Mouse (Mus musculus) midbrain, embryonic 10.5 days (tissue): ENCODE data around the gene Ttyh1. TPM values are rescaled to one million over a fixed set of nuclear protein-coding genes. Genes with fewer than 3 reads are reported as not detected.

ENCODE experiments used
- DNase-seq: peaks from one replicate; pipeline ENCODE4 v3.0.0-alpha.2; 2017; ENCODE audit warnings: low spot score
- H3K27ac ChIP-seq: fragments of 300-500 bp; sonication (generic); replicated peaks from 2 replicates; pipeline ENCODE4 v1.5.1; 2016; ENCODE audit warnings: mild to moderate bottlenecking
- H3K27me3 ChIP-seq: fragments of 300-500 bp; sonication (generic); 2 replicates; pipeline ENCODE4 v1.6.1; 2016; ENCODE audit warnings: low read depth, mild to moderate bottlenecking; ENCODE audit not compliant: poor library complexity, severe bottlenecking
- H3K36me3 ChIP-seq: fragments of 300-500 bp; sonication (generic); 2 replicates; pipeline ENCODE4 v1.6.1; 2016; ENCODE audit warnings: mild to moderate bottlenecking, moderate library complexity
- H3K4me1 ChIP-seq: fragments of 300-500 bp; sonication (generic); 2 replicates; pipeline ENCODE4 v1.6.1; 2016
- H3K4me3 ChIP-seq: fragments of 300-500 bp; sonication (generic); 2 replicates; pipeline ENCODE4 v1.5.1; 2016; ENCODE audit warnings: mild to moderate bottlenecking, moderate library complexity
- H3K9me3 ChIP-seq: fragments of 300-500 bp; sonication (generic); replicated peaks from 2 replicates; pipeline ENCODE4 v1.6.1; 2016; ENCODE audit warnings: mild to moderate bottlenecking
- WGBS: fragments of 180-500 bp; shearing (Covaris S2); methylation state at CpG from one replicate; pipeline ENCODE4 v1.1.7; 2016; 5-methylcytosine and 5-hydroxymethylcytosine counted together
- polyA plus RNA-seq: library from polyadenylated mRNA; unstranded; fragments of >200 nt; fragmentation: Nextera tagmentation; extraction: Ambion mirVana; gene quantifications from 2 replicates; pipeline ENCODE4 v1.2.1, GENCODE M21; 2016

Ttyh1 gene
- polyA plus RNA-seq, 1 experiment from 2014 or later: 21.9 TPM

GRCm38 (mm10) chr7:4138181-4138580 is 19.0 kb downstream of the Ttyh1 start:
- no peak for DNase-seq
- Histone ChIP-seq H3K27me3 (no peaks in the 10 kb centered on the region), H3K9me3 (no peaks in the 10 kb centered on the region), H3K27ac (no peak overlapping the region), H3K36me3 (peaks cover 62% of the 10 kb centered on the region), H3K4me3 (peak overlapping the region; percentile 80), H3K4me1 (peaks cover 24% of the 10 kb centered on the region)
- 96% methylated on average over 2 of the region's 2 CpGs for WGBS

DNA sequence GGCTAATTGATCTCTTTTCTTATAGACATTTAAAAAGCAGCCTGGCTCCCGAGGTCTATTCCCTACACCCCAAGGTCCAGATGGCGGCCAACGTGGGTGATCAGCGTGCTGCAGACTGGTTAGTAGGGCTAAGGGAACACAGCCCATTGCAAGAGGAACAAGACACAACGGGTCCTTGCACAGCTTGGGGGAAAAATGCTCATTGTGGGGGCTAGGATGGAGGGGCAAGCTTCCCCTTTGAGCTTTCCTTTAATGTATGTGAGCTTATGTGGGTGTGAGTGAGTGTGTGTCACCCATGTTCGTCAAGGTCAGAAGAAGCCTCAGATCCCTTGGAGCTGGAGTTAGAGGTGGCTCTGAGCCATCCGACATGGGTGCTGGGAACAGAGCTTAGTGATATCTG is 19.5 kb downstream of the Ttyh1 start:
- peaks cover 24% of the 10 kb centered on the region for H3K4me1 ChIP-seq
- no peaks in the 10 kb centered on the region for H3K9me3 ChIP-seq
- H3K27ac ChIP-seq: no peak overlapping the region
- H3K36me3 ChIP-seq: peaks cover 62% of the 10 kb centered on the region
- no peak for DNase-seq
- H3K27me3 ChIP-seq: no peaks in the 10 kb centered on the region
- 91% methylated on average over 7 of the region's 7 CpGs for WGBS
- H3K4me3 ChIP-seq: peak overlapping the region; percentile 80

- H3K4me3 ChIP-seq: peak overlapping the region; percentile 7; the same call in 1 of the 2 replicates
- no peak for DNase-seq
- H3K27ac ChIP-seq: no peak overlapping the region
- H3K27me3 ChIP-seq: no peaks in the 10 kb centered on the region
- no peaks in the 10 kb centered on the region for H3K9me3 ChIP-seq
- WGBS: 94% methylated on average over 5 of the region's 5 CpGs
- peaks cover 65% of the 10 kb centered on the region for H3K36me3 ChIP-seq
- H3K4me1 ChIP-seq: peaks cover 24% of the 10 kb centered on the region
Observed at GRCm38 (mm10) chr7:4139391-4139790, 20.2 kb downstream of the Ttyh1 start.

- no peak for DNase-seq
- Histone ChIP-seq H3K27ac (no peak overlapping the region), H3K9me3 (no peaks in the 10 kb centered on the region; the same call in 1 of the 2 replicates), H3K4me3 (no peak overlapping the region), H3K27me3 (no peaks in the 10 kb centered on the region), H3K4me1 (peaks cover 13% of the 10 kb centered on the region), H3K36me3 (peaks cover 89% of the 10 kb centered on the region)
- 94% methylated on average over 6 of the region's 6 CpGs for WGBS
Observed at GRCm38 (mm10) chr7:4141648-4142325, 22.6 kb downstream of the Ttyh1 start.

DNA sequence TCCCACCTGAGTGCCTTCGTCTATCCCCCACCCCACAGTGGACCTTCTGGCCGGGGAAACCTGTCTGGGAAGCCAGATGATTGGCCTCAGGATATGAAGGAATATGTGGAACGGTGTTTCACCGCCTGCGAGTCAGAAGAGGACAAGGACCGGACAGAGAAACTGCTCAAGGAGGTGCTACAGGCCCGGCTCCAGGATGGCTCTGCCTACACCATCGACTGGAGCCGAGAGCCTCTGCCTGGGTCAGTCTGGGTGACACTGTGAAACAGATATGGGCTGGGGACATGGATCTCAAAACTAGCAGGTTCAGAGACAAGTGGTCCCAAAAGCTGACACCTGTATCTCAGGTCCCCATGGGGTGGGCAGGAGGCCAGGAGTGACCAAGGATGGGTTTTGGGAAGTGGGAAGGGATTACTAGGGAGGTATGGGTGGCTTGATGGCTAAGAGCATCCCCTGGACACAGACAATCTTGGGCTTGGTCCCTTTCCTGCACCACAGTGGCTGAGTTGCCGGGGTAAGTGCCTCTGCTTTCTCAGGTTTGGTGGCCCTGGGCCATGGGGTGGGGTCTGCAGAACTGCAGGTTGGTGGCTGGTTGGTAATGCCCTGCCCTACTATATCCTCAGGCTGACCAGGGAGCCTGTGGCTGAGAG is 23.7 kb downstream of the Ttyh1 start:
- 96% methylated on average over 10 of the region's 10 CpGs for WGBS
- peaks cover 9% of the 10 kb centered on the region for H3K4me1 ChIP-seq
- no peak overlapping the region for H3K4me3 ChIP-seq
- no peaks in the 10 kb centered on the region for H3K27me3 ChIP-seq
- peaks cover 100% of the 10 kb centered on the region for H3K36me3 ChIP-seq
- no peaks in the 10 kb centered on the region; the same call in 1 of the 2 replicates for H3K9me3 ChIP-seq
- DNase-seq: no peak
- H3K27ac ChIP-seq: no peak overlapping the region

DNA sequence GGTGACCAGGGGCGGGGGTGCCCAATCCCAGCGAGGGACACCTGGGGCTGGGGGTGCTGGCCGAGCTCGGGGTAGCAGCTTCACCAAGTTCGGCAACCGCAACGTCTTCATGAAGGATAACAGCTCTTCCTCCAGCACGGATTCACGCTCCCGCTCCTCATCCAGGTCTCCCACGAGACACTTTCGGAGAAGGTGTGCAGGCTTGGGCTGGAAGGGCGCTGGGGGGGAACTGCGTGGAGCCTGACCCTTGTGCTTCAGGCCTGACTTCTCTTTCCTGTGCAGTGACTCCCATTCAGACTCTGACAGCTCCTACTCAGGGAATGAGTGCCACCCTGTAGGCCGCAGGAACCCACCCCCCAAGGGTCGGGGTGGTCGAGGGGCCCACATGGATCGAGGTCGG is 24.3 kb downstream of the Ttyh1 start:
- no peak for DNase-seq
- WGBS: 98% methylated on average over 19 of the region's 19 CpGs
- Histone ChIP-seq H3K9me3 (no peaks in the 10 kb centered on the region; the same call in 1 of the 2 replicates), H3K36me3 (peaks cover 100% of the 10 kb centered on the region), H3K4me1 (peaks cover 9% of the 10 kb centered on the region), H3K27ac (no peak overlapping the region), H3K27me3 (no peaks in the 10 kb centered on the region), H3K4me3 (no peak overlapping the region)

- Histone ChIP-seq H3K9me3 (no peaks in the 10 kb centered on the region; the same call in 1 of the 2 replicates), H3K27me3 (no peaks in the 10 kb centered on the region), H3K36me3 (peaks cover 97% of the 10 kb centered on the region), H3K4me1 (peaks cover 11% of the 10 kb centered on the region), H3K27ac (no peak overlapping the region), H3K4me3 (no peak overlapping the region)
- 95% methylated on average over 13 of the region's 13 CpGs for WGBS
- DNase-seq: no peak
Observed at GRCm38 (mm10) chr7:4144046-4144445, 24.8 kb downstream of the Ttyh1 start.

- peaks cover 1% of the 10 kb centered on the region for H3K27me3 ChIP-seq
- DNase-seq: no peak
- 97% methylated on average over 20 of the region's 20 CpGs for WGBS
- peaks cover 88% of the 10 kb centered on the region for H3K36me3 ChIP-seq
- H3K9me3 ChIP-seq: no peaks in the 10 kb centered on the region; the same call in 1 of the 2 replicates
- H3K4me3 ChIP-seq: no peak overlapping the region
- H3K4me1 ChIP-seq: peaks cover 15% of the 10 kb centered on the region
- H3K27ac ChIP-seq: no peak overlapping the region
Observed at GRCm38 (mm10) chr7:4144766-4145551, 25.8 kb downstream of the Ttyh1 start.

DNA sequence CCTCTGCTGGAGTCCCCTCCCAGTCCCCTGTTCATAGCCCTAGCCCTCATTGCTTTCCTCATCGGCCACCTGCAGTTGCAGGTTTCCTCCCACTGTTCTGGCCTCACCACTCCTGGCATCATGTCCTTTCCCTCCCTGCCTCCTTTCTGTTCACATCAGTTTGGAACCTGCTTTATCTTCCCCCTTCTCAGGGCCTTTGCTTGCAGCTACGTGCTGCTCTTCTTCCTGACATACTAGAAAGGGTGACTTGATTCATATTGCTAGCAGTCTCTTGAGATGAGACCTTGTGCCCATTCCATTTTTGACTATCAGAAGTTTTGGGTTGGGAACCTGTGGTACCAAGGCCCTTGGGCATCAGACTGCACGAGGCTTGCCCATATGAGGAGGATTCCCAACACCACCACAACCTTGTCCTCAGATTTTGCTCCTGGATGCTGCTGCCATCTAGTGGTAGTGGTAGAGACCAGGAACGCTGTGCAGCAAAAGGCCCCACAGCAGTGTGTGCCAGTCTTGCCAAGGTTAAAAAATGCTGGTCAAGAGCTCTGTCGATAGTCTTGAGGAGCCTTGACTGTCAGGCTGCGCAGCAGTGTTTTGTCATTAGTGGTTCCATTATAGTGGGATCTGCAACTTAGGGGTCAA is 26.5 kb downstream of the Ttyh1 start:
- H3K36me3 ChIP-seq: peaks cover 80% of the 10 kb centered on the region
- H3K27me3 ChIP-seq: peaks cover 8% of the 10 kb centered on the region
- DNase-seq: no peak
- 79% methylated on average over 6 of the region's 6 CpGs for WGBS
- no peak overlapping the region for H3K4me3 ChIP-seq
- no peaks in the 10 kb centered on the region; the same call in 1 of the 2 replicates for H3K9me3 ChIP-seq
- peaks cover 22% of the 10 kb centered on the region for H3K4me1 ChIP-seq
- H3K27ac ChIP-seq: no peak overlapping the region

DNA sequence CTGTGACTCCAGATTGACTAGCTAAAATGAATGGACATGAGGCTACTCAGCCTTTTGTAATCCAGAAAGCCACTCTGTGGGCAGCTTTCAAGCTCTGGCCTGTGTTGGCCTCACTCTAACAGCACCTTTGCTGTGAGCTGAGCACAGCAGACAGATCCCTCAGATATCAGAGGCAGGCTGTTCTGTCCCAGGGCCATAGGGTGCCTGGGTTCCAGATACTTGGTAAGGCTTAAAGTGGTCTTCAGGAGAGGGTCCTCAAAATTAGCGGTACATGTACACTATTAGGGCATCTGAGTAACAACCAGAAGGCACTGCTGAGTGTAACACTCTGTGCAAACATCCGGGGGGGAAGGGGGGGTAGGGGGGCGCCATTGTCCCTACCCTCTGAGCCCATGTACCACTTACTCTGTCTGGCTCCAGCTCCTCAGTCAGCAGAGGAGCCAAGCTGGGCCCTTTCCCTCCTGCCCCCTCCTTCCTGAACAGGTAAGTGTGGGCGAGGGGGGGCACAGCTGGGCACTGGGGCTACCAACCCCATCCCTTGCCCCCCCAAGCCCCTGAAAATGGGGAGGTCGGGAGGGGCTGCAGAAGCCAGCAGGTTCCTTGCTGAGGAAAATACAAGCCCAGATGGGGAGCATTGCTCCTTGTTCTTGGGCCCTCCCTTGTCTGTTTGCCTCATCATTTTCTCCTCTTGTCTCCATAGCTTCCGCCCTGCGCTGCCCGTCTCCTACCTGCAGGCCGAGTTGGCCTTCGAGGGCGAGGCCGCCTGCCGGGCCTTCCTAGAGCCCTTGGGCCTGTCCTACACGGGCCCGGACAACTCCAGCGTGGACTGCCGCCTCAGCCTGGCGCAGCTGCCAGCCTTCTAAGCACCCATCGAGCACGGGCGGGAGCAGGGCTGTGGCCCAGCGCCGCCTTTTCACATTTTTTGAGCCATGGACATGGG is 27.3 kb downstream of the Ttyh1 start:
- WGBS: 97% methylated on average over 23 of the region's 23 CpGs
- no peak for DNase-seq
- Histone ChIP-seq H3K36me3 (peaks cover 72% of the 10 kb centered on the region), H3K27ac (no peak overlapping the region), H3K4me1 (peaks cover 30% of the 10 kb centered on the region), H3K4me3 (no peak overlapping the region), H3K9me3 (no peaks in the 10 kb centered on the region; the same call in 1 of the 2 replicates), H3K27me3 (peaks cover 17% of the 10 kb centered on the region)

- peaks cover 63% of the 10 kb centered on the region for H3K36me3 ChIP-seq
Observed at GRCm38 (mm10) chr7:4147371-4147770, 28.2 kb downstream of the Ttyh1 start.

More at GRCm38 (mm10) chr7:4147371-4147770, 28.2 kb downstream of the Ttyh1 start:
- Histone ChIP-seq H3K4me1 (peaks cover 31% of the 10 kb centered on the region), H3K27ac (no peak overlapping the region), H3K4me3 (no peak overlapping the region), H3K9me3 (no peaks in the 10 kb centered on the region; the same call in 1 of the 2 replicates), H3K27me3 (peaks cover 25% of the 10 kb centered on the region)
- DNase-seq: no peak
- WGBS: 92% methylated on average over 19 of the region's 20 CpGs
